15 mouse cellular contexts compared by ENCODE assay signal in genomic region chr6:88758074-88758473, GRCm38 (mm10). TPM values are rescaled to one million over a fixed set of nuclear protein-coding genes. Genes with fewer than 3 reads are reported as not detected.
DNase-seq lines count a peak whose midpoint lies in the region; ATAC-seq lines count a peak whose summit lies in the region.
"Had no signal": no experiment of that assay in that cellular context is flagged by ENCODE, and none has a peak within 500 bp of the region (broad histone marks: within the 10 kb centered on the region; RNA-seq: fewer than 3 reads in every experiment).

No protein-coding gene starts in this region.

- no peak overlapping the region for H3K4me2 ChIP-seq in kidney, embryonic 14.5 days (replicated peaks; ENCODE audit: low read depth, low read length)
- no peak overlapping the region for H3K4me2 ChIP-seq in intestine, embryonic 16.5 days (ENCODE audit: low read depth, low read length)
- H3K4me2 ChIP-seq in liver, embryonic 16.5 days (ENCODE audit: low read depth, low read length): peak overlapping the region; percentile 78
- no peak overlapping the region for H3K4me2 ChIP-seq in hindbrain, embryonic 13.5 days
- H3K4me2 ChIP-seq: heart, embryonic 11.5 days; hindbrain, embryonic 15.5 days; midbrain, embryonic 13.5 days had no signal

- peaks cover 20% of the 10 kb centered on the region; the same call in 1 of the 2 replicates for H3K4me1 ChIP-seq in kidney, embryonic 14.5 days (ENCODE audit: control insufficient read depth, insufficient read depth, low read length)
- H3K4me1 ChIP-seq in intestine, embryonic 16.5 days (ENCODE audit: control insufficient read depth, insufficient read depth, low read length): peaks cover 38% of the 10 kb centered on the region
- H3K4me1 ChIP-seq in liver, embryonic 16.5 days (ENCODE audit: control insufficient read depth, low read depth, low read length): peaks cover 84% of the 10 kb centered on the region
- peaks cover 31% of the 10 kb centered on the region for H3K4me1 ChIP-seq in hindbrain, embryonic 13.5 days (replicated peaks)

- H3K4me3 ChIP-seq in kidney, embryonic 14.5 days (ENCODE audit: low read length): no peak overlapping the region
- no peak overlapping the region for H3K4me3 ChIP-seq in intestine, embryonic 16.5 days (ENCODE audit: low read length)
- peak overlapping the region; percentile 31 for H3K4me3 ChIP-seq in liver, embryonic 16.5 days (ENCODE audit: low read depth, low read length)
- no peak overlapping the region for H3K4me3 ChIP-seq in hindbrain, embryonic 13.5 days
- H3K4me3 ChIP-seq: hindbrain, embryonic 15.5 days; midbrain, embryonic 13.5 days had no signal

- H3K9me3 ChIP-seq in kidney, embryonic 14.5 days (ENCODE audit: control insufficient read depth, low read length): no peaks in the 10 kb centered on the region
- H3K9me3 ChIP-seq in intestine, embryonic 16.5 days (ENCODE audit: control insufficient read depth, low read length): no peaks in the 10 kb centered on the region
- no peaks in the 10 kb centered on the region for H3K9me3 ChIP-seq in liver, embryonic 16.5 days (replicated peaks; ENCODE audit: control insufficient read depth, low read length)
- H3K9me3 ChIP-seq in hindbrain, embryonic 13.5 days: no peaks in the 10 kb centered on the region
- H3K9me3 ChIP-seq: hindbrain, embryonic 15.5 days; midbrain, embryonic 13.5 days had no signal

- H3K27me3 ChIP-seq in kidney, embryonic 14.5 days (ENCODE audit: control insufficient read depth, insufficient read depth, low read length): no peaks in the 10 kb centered on the region
- no peaks in the 10 kb centered on the region for H3K27me3 ChIP-seq in intestine, embryonic 16.5 days (replicated peaks; ENCODE audit: control insufficient read depth, insufficient read depth, low read length)
- no peaks in the 10 kb centered on the region for H3K27me3 ChIP-seq in liver, embryonic 16.5 days (ENCODE audit: control insufficient read depth, insufficient read depth, low read depth, low read length)
- no peaks in the 10 kb centered on the region for H3K27me3 ChIP-seq in hindbrain, embryonic 13.5 days
- H3K27me3 ChIP-seq: hindbrain, embryonic 15.5 days; midbrain, embryonic 13.5 days had no signal

- WGBS in kidney, embryonic 14.5 days: 61% methylated on average over 8 of the region's 8 CpGs
- WGBS in intestine, embryonic 16.5 days: 80% methylated on average over 8 of the region's 8 CpGs
- 50% methylated on average over 8 of the region's 8 CpGs for WGBS in liver, embryonic 16.5 days (ENCODE audit: insufficient replicate concordance)
- WGBS in hindbrain, embryonic 13.5 days: 83% methylated on average over 8 of the region's 8 CpGs

- no peak for DNase-seq in kidney, postnatal 10 days
- peak; percentile 22 for DNase-seq in c-Kit-positive CD71-positive TER-119-positive erythroid progenitor cells, embryonic 14.5 days (ENCODE audit: low spot score)
- no peak for DNase-seq in adrenal gland, adult (ENCODE audit: inconsistent age in 2 of 2, low spot score in 1 of 2)
- no peak for DNase-seq in embryo, embryonic 10.5 days (ENCODE audit: low spot score)
- DNase-seq: adrenal gland, postnatal 10 days; left cerebral cortex, postnatal 4 days; retina, postnatal 1 day; spleen, adult 18-20 months had no signal

- no peaks in the 10 kb centered on the region for H3K36me3 ChIP-seq in kidney, embryonic 14.5 days (ENCODE audit: control insufficient read depth, insufficient read depth, low read length)
- H3K36me3 ChIP-seq in intestine, embryonic 16.5 days (ENCODE audit: control insufficient read depth, insufficient read depth, low read length): no peaks in the 10 kb centered on the region
- H3K36me3 ChIP-seq in liver, embryonic 16.5 days (ENCODE audit: control insufficient read depth, insufficient read depth): no peaks in the 10 kb centered on the region
- H3K36me3 ChIP-seq in hindbrain, embryonic 13.5 days: no peaks in the 10 kb centered on the region
- H3K36me3 ChIP-seq: hindbrain, embryonic 15.5 days; midbrain, embryonic 13.5 days had no signal

- no peak overlapping the region for H3K9ac ChIP-seq in kidney, embryonic 14.5 days (ENCODE audit: low read depth, low read length)
- no peak overlapping the region for H3K9ac ChIP-seq in intestine, embryonic 16.5 days (ENCODE audit: low read depth, low read length)
- peak overlapping the region; percentile 67 for H3K9ac ChIP-seq in liver, embryonic 16.5 days (ENCODE audit: low read depth, low read length)
- no peak overlapping the region for H3K9ac ChIP-seq in hindbrain, embryonic 13.5 days
- H3K9ac ChIP-seq: hindbrain, embryonic 15.5 days; midbrain, embryonic 13.5 days had no signal

- 0 out of 2 replicates have a peak overlapping the region, but pooled peaks have one; percentile 15 for H3K27ac ChIP-seq in kidney, embryonic 14.5 days (ENCODE audit: low read depth, low read length)
- peak overlapping the region; percentile 76; the same call in 1 of the 2 replicates for H3K27ac ChIP-seq in intestine, embryonic 16.5 days (ENCODE audit: low read length)
- H3K27ac ChIP-seq in liver, embryonic 16.5 days (ENCODE audit: low read length): peak overlapping the region; percentile 98
- H3K27ac ChIP-seq in hindbrain, embryonic 13.5 days: no peak overlapping the region
- H3K27ac ChIP-seq: hindbrain, embryonic 15.5 days; midbrain, embryonic 13.5 days had no signal

- ATAC-seq in kidney, embryonic 14.5 days (ENCODE audit: low FRiP score, low TSS enrichment): peak; percentile 40; the same call in 1 of the 2 replicates
- no peak for ATAC-seq in intestine, embryonic 16.5 days
- no peak for ATAC-seq in liver, embryonic 16.5 days (ENCODE audit: low read depth)
- ATAC-seq in hindbrain, embryonic 13.5 days (ENCODE audit: low FRiP score): no peak
- ATAC-seq: midbrain, embryonic 13.5 days had no signal

RNA-seq across cellular contexts. Expression of gene Mgll, which starts 33.9 kb away (rescaled TPM):
- polyA plus RNA-seq in kidney, embryonic 14.5 days (2014; fragmentation: Nextera tagmentation; extraction: Ambion mirVana): 22.8 and 29.9 TPM in 2 replicates
- 73.3 and 82.8 TPM in 2 replicates for polyA plus RNA-seq in intestine, embryonic 16.5 days (2015; fragmentation: Nextera tagmentation; extraction: Ambion mirVana)
- polyA plus RNA-seq in liver, embryonic 16.5 days (2015; fragmentation: Nextera tagmentation; extraction: Ambion mirVana): 62.3 and 62.4 TPM in 2 replicates
- polyA plus RNA-seq in hindbrain, embryonic 13.5 days (2015; fragmentation: Nextera tagmentation; extraction: Ambion mirVana): 19.7 and 21.3 TPM in 2 replicates
